19 mouse cellular contexts compared by ENCODE assay signal in genomic region chr5:52550613-52551317, GRCm38 (mm10). TPM values are rescaled to one million over a fixed set of nuclear protein-coding genes. Genes with fewer than 3 reads are reported as not detected.
DNase-seq lines count a peak whose midpoint lies in the region; ATAC-seq and TF ChIP-seq lines count a peak whose summit lies in the region.
"Had no signal": no experiment of that assay in that cellular context is flagged by ENCODE, and none has a peak within 500 bp of the region (broad histone marks: within the 10 kb centered on the region; RNA-seq: fewer than 3 reads in every experiment).

No protein-coding gene starts in this region.

- H3K4me3 ChIP-seq in hindbrain, embryonic 11.5 days (ENCODE audit: low read depth, low read length): no peak overlapping the region
- no peak overlapping the region for H3K4me3 ChIP-seq in hindbrain, embryonic 10.5 days
- H3K4me3 ChIP-seq in forebrain, postnatal 0 days (ENCODE audit: low read depth, low read length): no peak overlapping the region
- no peak overlapping the region for H3K4me3 ChIP-seq in midbrain, embryonic 13.5 days (replicated peaks)
- H3K4me3 ChIP-seq in intestine, embryonic 15.5 days (replicated peaks): no peak overlapping the region
- H3K4me3 ChIP-seq: layer of hippocampus, adult 2 months had no signal

- H3K4me2 ChIP-seq in hindbrain, embryonic 11.5 days (replicated peaks; ENCODE audit: low read depth, low read length): no peak overlapping the region
- peak overlapping the region; percentile 19; the same call in 1 of the 2 replicates for H3K4me2 ChIP-seq in forebrain, postnatal 0 days (ENCODE audit: low read depth)
- H3K4me2 ChIP-seq in midbrain, embryonic 13.5 days (replicated peaks): peak overlapping the region; percentile 32
- no peak overlapping the region for H3K4me2 ChIP-seq in intestine, embryonic 15.5 days (replicated peaks)

- TF ChIP-seq CTCF in forebrain, postnatal 0 days (IDR thresholded peaks at IDR 0.05; ENCODE audit: low read depth): no peak

- peak; percentile 49; the same call in 1 of the 2 replicates for ATAC-seq in hindbrain, embryonic 11.5 days (ENCODE audit: low FRiP score)
- peak; percentile 52; the same call in 1 of the 2 replicates for ATAC-seq in forebrain, postnatal 0 days
- peak; percentile 62 for ATAC-seq in midbrain, embryonic 13.5 days
- ATAC-seq in intestine, embryonic 15.5 days: no peak
- ATAC-seq: activated CD4-positive, CD25-positive, alpha-beta regulatory T cell, adult 4 months; intestine, postnatal 0 days had no signal

- H3K36me3 ChIP-seq in hindbrain, embryonic 11.5 days (ENCODE audit: control insufficient read depth, insufficient read depth, low read length): no peaks in the 10 kb centered on the region
- H3K36me3 ChIP-seq in hindbrain, embryonic 10.5 days: no peaks in the 10 kb centered on the region
- no peaks in the 10 kb centered on the region for H3K36me3 ChIP-seq in forebrain, postnatal 0 days (ENCODE audit: insufficient read depth)
- no peaks in the 10 kb centered on the region for H3K36me3 ChIP-seq in midbrain, embryonic 13.5 days
- H3K36me3 ChIP-seq in intestine, embryonic 15.5 days: no peaks in the 10 kb centered on the region

- no peaks in the 10 kb centered on the region for H3K27me3 ChIP-seq in hindbrain, embryonic 11.5 days (ENCODE audit: control insufficient read depth, insufficient read depth, low read length)
- H3K27me3 ChIP-seq in hindbrain, embryonic 10.5 days (ENCODE audit: insufficient read depth, poor library complexity, severe bottlenecking): no peaks in the 10 kb centered on the region
- H3K27me3 ChIP-seq in forebrain, postnatal 0 days (ENCODE audit: insufficient read depth, low read length): no peaks in the 10 kb centered on the region
- no peaks in the 10 kb centered on the region for H3K27me3 ChIP-seq in midbrain, embryonic 13.5 days
- no peaks in the 10 kb centered on the region for H3K27me3 ChIP-seq in intestine, embryonic 15.5 days (replicated peaks)

- no peaks in the 10 kb centered on the region for H3K9me3 ChIP-seq in hindbrain, embryonic 11.5 days (ENCODE audit: control insufficient read depth, low read length)
- H3K9me3 ChIP-seq in hindbrain, embryonic 10.5 days: no peaks in the 10 kb centered on the region
- H3K9me3 ChIP-seq in forebrain, postnatal 0 days (ENCODE audit: low read length): no peaks in the 10 kb centered on the region
- H3K9me3 ChIP-seq in midbrain, embryonic 13.5 days: no peaks in the 10 kb centered on the region
- no peaks in the 10 kb centered on the region for H3K9me3 ChIP-seq in intestine, embryonic 15.5 days

- 83% methylated on average over 13 of the region's 13 CpGs for WGBS in hindbrain, embryonic 11.5 days
- 88% methylated on average over 13 of the region's 13 CpGs for WGBS in hindbrain, embryonic 10.5 days
- WGBS in forebrain, postnatal 0 days: 77% methylated on average over 13 of the region's 13 CpGs
- 65% methylated on average over 13 of the region's 13 CpGs for WGBS in midbrain, embryonic 13.5 days
- WGBS in intestine, embryonic 15.5 days: 75% methylated on average over 13 of the region's 13 CpGs

- no peak overlapping the region for H3K9ac ChIP-seq in hindbrain, embryonic 11.5 days (ENCODE audit: low read depth, low read length)
- 0 out of 2 replicates have a peak overlapping the region, but pooled peaks have one; percentile 10 for H3K9ac ChIP-seq in forebrain, postnatal 0 days
- no peak overlapping the region for H3K9ac ChIP-seq in midbrain, embryonic 13.5 days (replicated peaks)
- no peak overlapping the region for H3K9ac ChIP-seq in intestine, embryonic 15.5 days

- H3K27ac ChIP-seq in hindbrain, embryonic 11.5 days (ENCODE audit: low read depth, low read length): no peak overlapping the region
- no peak overlapping the region for H3K27ac ChIP-seq in hindbrain, embryonic 10.5 days
- 0 out of 2 replicates have a peak overlapping the region, but pooled peaks have one; percentile 29 for H3K27ac ChIP-seq in forebrain, postnatal 0 days (ENCODE audit: low read depth, low read length)
- H3K27ac ChIP-seq in midbrain, embryonic 13.5 days: peak overlapping the region; percentile 67
- no peak overlapping the region for H3K27ac ChIP-seq in intestine, embryonic 15.5 days
- H3K27ac ChIP-seq: layer of hippocampus, adult 2 months had no signal

- DNase-seq in hindbrain, embryonic 11.5 days (ENCODE audit: low spot score): no peak
- no peak for DNase-seq in hindbrain, embryonic 10.5 days (ENCODE audit: low spot score)
- DNase-seq in forebrain, postnatal 0 days: no peak
- DNase-seq in retina, embryonic 14.5 days (ENCODE audit: low spot score): peak; percentile 49
- no peak for DNase-seq in spleen, adult 12 weeks (ENCODE audit: low spot score)
- DNase-seq in right cerebral cortex, adult 2 months (ENCODE audit: low spot score in 2 of 2): no peak
- DNase-seq: cerebellum, postnatal 14 days; gastrocnemius, postnatal 25 days; left cerebral cortex, postnatal 4 days; lung, adult 2 months; lung, postnatal 36 days; spleen, adult 18-20 months; thymus, adult 2 months had no signal

- H3K4me1 ChIP-seq in hindbrain, embryonic 11.5 days (replicated peaks; ENCODE audit: control insufficient read depth, insufficient read depth, low read length): no peaks in the 10 kb centered on the region
- no peaks in the 10 kb centered on the region for H3K4me1 ChIP-seq in hindbrain, embryonic 10.5 days (replicated peaks)
- H3K4me1 ChIP-seq in forebrain, postnatal 0 days (ENCODE audit: insufficient read depth): no peaks in the 10 kb centered on the region
- peaks cover 6% of the 10 kb centered on the region for H3K4me1 ChIP-seq in midbrain, embryonic 13.5 days (replicated peaks)
- no peaks in the 10 kb centered on the region for H3K4me1 ChIP-seq in intestine, embryonic 15.5 days (replicated peaks)

RNA-seq across cellular contexts. Expression of gene Lgi2, which starts 15.5 kb away (rescaled TPM):
- polyA plus RNA-seq in hindbrain, embryonic 11.5 days (2014; fragmentation: Nextera tagmentation; extraction: Ambion mirVana): 1.5 TPM in 2 replicates
- 1.3 and 1.7 TPM in 2 replicates for polyA plus RNA-seq in hindbrain, embryonic 10.5 days (2016; fragmentation: Nextera tagmentation; extraction: Ambion mirVana)
- 14.6 and 15.1 TPM in 2 replicates for total RNA-seq in forebrain, postnatal 0 days (2014; rRNA removed)
- 4.3 and 6.1 TPM in 2 replicates for polyA plus RNA-seq in forebrain, postnatal 0 days (2015; fragmentation: Nextera tagmentation; extraction: Ambion mirVana)
- 1.8 and 2.0 TPM in 2 replicates for polyA plus RNA-seq in midbrain, embryonic 13.5 days (2015; fragmentation: Nextera tagmentation; extraction: Ambion mirVana)
- polyA plus RNA-seq in intestine, embryonic 15.5 days (2015; fragmentation: Nextera tagmentation; extraction: Ambion mirVana): 8.5 and 9.4 TPM in 2 replicates
- total RNA-seq: neutrophil, adult 5-6 weeks had no signal
- polyA plus RNA-seq: activated CD4-positive, CD25-positive, alpha-beta regulatory T cell, adult 4 months had no signal

Comparison
In these comparisons a context has a peak if more than half of its experiments do, and no peak if none do; other contexts are left out.
1. H3K27ac ChIP-seq: peak in forebrain, postnatal 0 days (single experiment) and midbrain, embryonic 13.5 days (single experiment); none in hindbrain, embryonic 11.5 days (single experiment), hindbrain, embryonic 10.5 days (single experiment) and intestine, embryonic 15.5 days (single experiment).
2. H3K4me2 ChIP-seq: peak in forebrain, postnatal 0 days (single experiment) and midbrain, embryonic 13.5 days (single experiment); none in hindbrain, embryonic 11.5 days (single experiment) and intestine, embryonic 15.5 days (single experiment).